Mouse (Mus musculus): ENCODE data around the gene Hist1h1t.

DNA sequence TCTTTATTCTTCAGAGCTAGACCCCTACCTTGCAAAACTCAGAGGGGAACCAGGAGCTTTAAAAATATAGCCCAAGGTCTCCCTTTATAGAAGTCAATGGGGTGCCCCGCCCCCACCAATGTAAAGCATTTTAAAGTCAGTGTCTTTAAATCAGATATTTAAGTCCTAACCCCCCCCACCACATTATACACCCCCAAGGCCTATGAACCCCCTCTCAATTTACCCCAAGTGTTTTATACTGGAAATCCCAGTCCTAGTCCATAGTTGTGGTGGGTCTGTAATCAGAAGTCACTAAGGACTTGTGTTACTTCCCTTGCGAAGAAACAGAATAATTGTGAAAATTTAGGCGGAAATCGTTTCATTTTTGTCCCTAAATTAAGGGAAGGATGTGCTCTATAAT, 42.4 kb downstream of the Hist1h1t start:
- TF ChIP-seq CTCF (IDR thresholded peaks at IDR 0.05; ENCODE audit: low read depth) (no peak), EP300 (IDR thresholded peaks at IDR 0.05; ENCODE audit: low read depth) (no peak)
